Mouse (Mus musculus) frontal cortex, postnatal 25 days (tissue): ENCODE results near the gene Acvr1b.

Experiments
- DNase-seq, 2 experiments: peaks; one replicate each; pipeline ENCODE4 v3.0.0; 2022; ENCODE audit warnings: low spot score in 2 of 2

The Acvr1b gene

GRCm38 (mm10) chr15:101250220-101250800 lies 76.4 kb downstream of the Acvr1b start:
- DNase-seq = no peak

- no peak for DNase-seq
Measured at GRCm38 (mm10) chr15:101251930-101252329, 78.1 kb downstream of the Acvr1b start.

GRCm38 (mm10) chr15:101252614-101253013 lies 78.7 kb downstream of the Acvr1b start:
- no peak for DNase-seq

- DNase-seq = no peak
Measured at GRCm38 (mm10) chr15:101253563-101253885, 79.7 kb downstream of the Acvr1b start.

GRCm38 (mm10) chr15:101253886-101254795 lies 80.3 kb downstream of the Acvr1b start, which contains the start of gene Nr4a1:
TSS of gene Nr4a1 (plus strand) at chr15:101254269.
- DNase-seq = peak; percentile 53 to 71

- no peak for DNase-seq
Measured at GRCm38 (mm10) chr15:101255842-101256462, 82.1 kb downstream of the Acvr1b start.

- no peak for DNase-seq
Measured at GRCm38 (mm10) chr15:101256463-101257206, 82.8 kb downstream of the Acvr1b start.

- no peak for DNase-seq
Measured at GRCm38 (mm10) chr15:101258420-101258819, 84.6 kb downstream of the Acvr1b start.

GRCm38 (mm10) chr15:101259922-101260321 lies 86.1 kb downstream of the Acvr1b start:
- DNase-seq = no peak

GRCm38 (mm10) chr15:101260387-101260786 lies 86.5 kb downstream of the Acvr1b start:
- no peak for DNase-seq

- no peak for DNase-seq
Measured at GRCm38 (mm10) chr15:101260874-101261622, 87.2 kb downstream of the Acvr1b start.

GRCm38 (mm10) chr15:101262502-101262901 lies 88.6 kb downstream of the Acvr1b start:
- no peak for DNase-seq
